Mouse (Mus musculus) limb, embryonic 11.5 days (tissue): ENCODE results near the gene Zcchc24. TPM values are rescaled to one million over a fixed set of nuclear protein-coding genes. Genes with fewer than 3 reads are reported as not detected.
A peak's percentile ranks its signal among the peaks of the same experiment; 100 is the strongest.

ENCODE experiments used
- ATAC-seq: fragments of 200-750 bp; cut with Nextera tagmentation; 2 replicates; pipeline ENCODE4 v1.8.0; 2017; ENCODE audit warnings: low read depth; ENCODE audit not compliant: insufficient number of reproducible peaks, low FRiP score, low TSS enrichment
- DNase-seq: peaks from one replicate; pipeline ENCODE4 v3.0.0-alpha.2; 2015; ENCODE audit warnings: low spot score
- H3K27ac ChIP-seq: fragments of 300-500 bp; sonication (generic); replicated peaks from 2 replicates; pipeline ENCODE4 v1.5.1; 2014; ENCODE audit warnings: low read depth, mild to moderate bottlenecking, low read length
- H3K27me3 ChIP-seq: fragments of 300-500 bp; sonication (generic); 2 replicates; pipeline ENCODE4 v1.6.1; 2014; ENCODE audit warnings: mild to moderate bottlenecking, low read length, mixed read lengths; ENCODE audit not compliant: control insufficient read depth, insufficient read depth
- H3K36me3 ChIP-seq: fragments of 300-500 bp; sonication (generic); 2 replicates; pipeline ENCODE4 v1.6.1; 2014; ENCODE audit warnings: mild to moderate bottlenecking, low read length, moderate library complexity, mixed read lengths; ENCODE audit not compliant: control insufficient read depth, insufficient read depth
- H3K4me1 ChIP-seq: fragments of 300-500 bp; sonication (generic); 2 replicates; pipeline ENCODE4 v1.6.1; 2014; ENCODE audit warnings: low read length, mixed read lengths; ENCODE audit not compliant: control insufficient read depth, insufficient read depth
- H3K4me2 ChIP-seq: fragments of 300-500 bp; sonication (generic); 2 replicates; pipeline ENCODE4 v1.6.1; 2014; ENCODE audit warnings: low read depth, mild to moderate bottlenecking, moderate library complexity; ENCODE audit not compliant: severe bottlenecking
- H3K4me3 ChIP-seq: fragments of 300-500 bp; sonication (generic); 2 replicates; pipeline ENCODE4 v1.5.1; 2014; ENCODE audit warnings: low read depth, low read length
- H3K9ac ChIP-seq: fragments of 300-500 bp; sonication (generic); 2 replicates; pipeline ENCODE4 v1.6.1; 2014; ENCODE audit warnings: mild to moderate bottlenecking, low read length
- H3K9me3 ChIP-seq: fragments of 300-500 bp; sonication (generic); 2 replicates; pipeline ENCODE4 v1.6.1; 2016; ENCODE audit warnings: low read length; ENCODE audit not compliant: control insufficient read depth
- WGBS: fragments of 180-500 bp; shearing (Covaris S2); extraction: QIAGEN DNeasy Blood & Tissue Kit; methylation state at CpG from one replicate; pipeline ENCODE4 v1.1.7; 2014; 5-methylcytosine and 5-hydroxymethylcytosine counted together
- polyA plus RNA-seq: library from polyadenylated mRNA; unstranded; fragments of >200 nt; fragmentation: Nextera tagmentation; extraction: Ambion mirVana; gene quantifications from 2 replicates; pipeline ENCODE4 v1.2.1, GENCODE M21; 2014

Gene Zcchc24
- polyA plus RNA-seq, 1 experiment from 2014 or later: 19.5 TPM

DNA sequence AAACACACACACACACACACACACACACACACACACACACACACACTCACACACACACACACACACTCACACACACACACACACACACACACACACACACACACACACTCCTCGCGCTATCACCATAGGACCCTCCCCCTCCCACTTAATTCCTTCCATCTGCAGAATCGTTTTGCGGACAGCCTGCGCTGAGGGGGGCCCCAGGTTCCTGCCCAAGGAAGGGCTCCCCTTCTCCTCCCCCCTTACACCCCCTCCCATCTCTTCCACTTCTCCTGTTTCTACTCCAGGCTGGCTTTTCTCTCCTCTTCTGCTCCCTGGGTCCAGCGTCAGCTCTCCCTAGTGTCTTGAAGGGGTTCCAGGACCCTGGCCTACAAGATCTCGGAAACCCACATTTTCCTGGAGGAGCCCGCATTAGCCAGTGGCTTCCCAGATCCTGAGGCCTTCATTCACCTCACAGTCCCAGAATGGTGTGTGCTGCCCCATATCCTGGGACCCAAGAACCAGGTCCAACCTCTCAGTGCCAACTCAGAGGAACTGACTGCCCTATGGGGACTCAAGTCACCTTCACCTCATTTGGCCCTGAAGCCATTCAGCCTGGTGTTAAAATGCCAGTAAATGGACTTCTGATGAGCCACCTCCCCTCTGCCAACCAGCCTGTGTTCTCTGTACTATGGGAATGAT is 927 bp upstream of the Zcchc24 start:
- Histone ChIP-seq H3K9ac (no peak overlapping the region; the same call in 1 of the 2 replicates), H3K4me3 (no peak overlapping the region)

DNA sequence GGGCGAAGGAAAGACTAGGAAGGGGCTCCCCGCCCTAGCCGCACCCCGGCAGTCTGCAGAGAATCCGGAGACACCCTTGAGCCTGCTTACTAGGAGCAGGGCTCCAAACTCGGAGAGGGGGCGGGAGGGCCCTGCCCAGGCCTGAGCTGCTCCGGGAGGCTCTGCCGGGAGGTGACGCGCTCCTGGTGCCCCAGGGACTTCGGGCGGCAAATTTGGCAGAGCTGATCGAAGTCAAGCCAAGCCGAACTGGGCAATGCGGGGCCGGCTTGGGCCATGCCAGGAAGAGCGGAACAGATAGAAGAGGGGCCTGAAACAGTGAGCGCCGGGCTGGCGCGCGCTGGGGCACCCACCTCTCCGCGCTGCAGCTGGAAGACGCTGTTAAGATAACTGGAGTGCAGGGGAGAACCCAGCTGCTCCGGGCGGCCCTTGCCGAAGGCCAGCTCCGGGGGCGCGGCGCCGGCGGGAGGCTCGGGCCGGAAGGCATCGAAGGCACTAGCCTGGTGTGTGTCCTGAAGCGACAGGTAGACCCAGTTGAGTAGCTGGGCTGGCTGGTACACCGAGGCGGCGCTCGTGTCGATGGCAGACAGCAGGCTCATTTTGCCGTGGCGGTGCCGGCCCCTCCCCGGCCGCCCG is 462 bp downstream of the Zcchc24 start:
- no peaks in the 10 kb centered on the region for H3K27me3 ChIP-seq
- under 1% methylated on average over 50 of the region's 50 CpGs for whole genome bisulfite sequencing
- DNase-seq: peak; percentile 74
- H3K9me3 ChIP-seq: no peaks in the 10 kb centered on the region
- peak overlapping the region; percentile 74 for H3K4me3 ChIP-seq
- peak overlapping the region; percentile 84 for H3K27ac ChIP-seq
- peak; percentile 9; the same call in 1 of the 2 replicates for ATAC-seq
- H3K9ac ChIP-seq: peak overlapping the region; percentile 74
- H3K4me2 ChIP-seq: peak overlapping the region; percentile 97
- H3K4me1 ChIP-seq: peaks cover 34% of the 10 kb centered on the region
- no peaks in the 10 kb centered on the region for H3K36me3 ChIP-seq

More for the DNA sequence above, 927 bp upstream of the Zcchc24 start:
- H3K4me2 ChIP-seq: peak overlapping the region; percentile 97
- WGBS: 9% methylated on average over 8 of the region's 8 CpGs
- H3K36me3 ChIP-seq: no peaks in the 10 kb centered on the region
- peak overlapping the region; percentile 59; the same call in 1 of the 2 replicates for H3K27ac ChIP-seq
- DNase-seq (peak; percentile 74), ATAC-seq (peak; percentile 49)
- H3K27me3 ChIP-seq: no peaks in the 10 kb centered on the region
- peaks cover 41% of the 10 kb centered on the region for H3K4me1 ChIP-seq
- H3K9me3 ChIP-seq: no peaks in the 10 kb centered on the region

DNA sequence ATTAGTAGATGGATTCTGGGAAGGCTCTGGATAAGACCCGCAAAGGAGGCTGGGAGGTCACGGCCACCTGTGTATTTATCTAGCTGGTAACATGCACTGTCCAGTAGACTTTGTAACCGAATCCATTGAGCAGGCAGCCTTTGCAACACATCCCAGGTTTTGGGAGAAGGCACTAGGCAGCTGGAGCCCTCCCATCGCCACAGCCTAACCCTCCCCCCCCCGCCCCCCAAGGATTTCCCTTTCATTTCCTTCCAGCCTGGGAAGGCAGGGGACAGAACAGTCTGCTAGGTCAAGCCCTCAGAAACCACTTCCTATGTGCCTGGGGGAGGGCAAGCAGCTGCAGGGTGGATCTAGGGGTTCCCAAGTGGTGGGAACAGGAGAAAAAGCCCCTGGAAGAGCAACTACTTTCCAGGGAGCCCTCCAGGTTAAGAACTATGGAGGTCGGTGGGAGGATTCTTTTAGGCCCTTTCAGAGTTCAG is 1.1 kb downstream of the Zcchc24 start:
- no peak for DNase-seq
- H3K4me2 ChIP-seq: peak overlapping the region; percentile 97
- peak overlapping the region; percentile 74 for H3K4me3 ChIP-seq
- peaks cover 34% of the 10 kb centered on the region for H3K4me1 ChIP-seq
- peak overlapping the region; percentile 74 for H3K9ac ChIP-seq
- peak overlapping the region; percentile 84; the same call in 1 of the 2 replicates for H3K27ac ChIP-seq
- no peaks in the 10 kb centered on the region for H3K27me3 ChIP-seq
- no peak for ATAC-seq
- 21% methylated on average over 6 of the region's 6 CpGs for WGBS
- no peaks in the 10 kb centered on the region for H3K36me3 ChIP-seq
- no peaks in the 10 kb centered on the region for H3K9me3 ChIP-seq

DNA sequence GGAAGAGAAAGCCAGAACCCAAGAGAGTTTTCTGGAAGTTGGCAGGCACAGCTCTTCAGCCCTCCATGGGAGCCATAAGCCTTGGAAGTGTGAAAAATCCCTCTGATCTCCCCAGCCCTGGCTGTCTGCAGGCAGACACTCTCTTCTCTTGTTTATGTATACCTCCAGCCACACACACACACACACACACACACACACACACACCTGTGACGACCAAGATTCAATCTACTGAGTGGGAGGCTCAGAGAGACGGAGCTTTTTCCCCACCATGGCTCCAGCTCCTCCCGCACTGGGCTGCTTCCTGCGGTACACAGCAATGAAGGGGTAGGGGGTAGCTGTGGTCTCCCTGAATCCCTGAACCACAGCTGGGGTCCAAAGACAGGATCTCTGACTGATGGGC is 2.4 kb downstream of the Zcchc24 start:
- WGBS: 45% methylated on average over 4 of the region's 4 CpGs
- Histone ChIP-seq H3K27me3 (no peaks in the 10 kb centered on the region), H3K4me2 (peak overlapping the region; percentile 97), H3K9ac (no peak overlapping the region; the same call in 1 of the 2 replicates), H3K4me3 (no peak overlapping the region), H3K27ac (no peak overlapping the region), H3K4me1 (peaks cover 34% of the 10 kb centered on the region), H3K9me3 (no peaks in the 10 kb centered on the region), H3K36me3 (no peaks in the 10 kb centered on the region)
- DNase-seq (no peak), ATAC-seq (no peak)

DNA sequence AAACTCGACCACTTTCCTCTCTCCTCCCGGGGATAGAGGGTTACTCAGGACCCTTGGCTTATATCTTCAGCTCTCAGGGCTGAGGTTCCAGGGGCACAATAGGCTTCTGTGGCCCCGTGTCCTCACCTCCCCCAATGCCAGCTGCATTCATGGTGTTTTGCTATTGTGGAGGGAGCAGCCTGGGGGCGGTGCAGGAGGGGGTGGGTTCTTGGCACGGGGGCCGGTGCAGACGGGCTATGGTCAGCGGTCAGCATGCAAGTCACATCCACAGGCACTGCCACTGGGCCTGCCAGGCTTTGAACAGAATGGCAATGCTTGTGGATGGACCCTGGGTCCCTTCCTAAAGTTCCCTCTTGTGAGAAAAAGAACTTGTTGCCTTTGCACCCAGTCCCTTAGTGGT is 2.9 kb downstream of the Zcchc24 start:
- H3K36me3 ChIP-seq: no peaks in the 10 kb centered on the region
- WGBS: 54% methylated on average over 8 of the region's 8 CpGs
- H3K27ac ChIP-seq: no peak overlapping the region
- no peaks in the 10 kb centered on the region for H3K27me3 ChIP-seq
- ATAC-seq (no peak), DNase-seq (no peak)
- no peak overlapping the region for H3K9ac ChIP-seq
- H3K4me2 ChIP-seq: peak overlapping the region; percentile 97; the same call in 1 of the 2 replicates
- H3K9me3 ChIP-seq: no peaks in the 10 kb centered on the region
- no peak overlapping the region for H3K4me3 ChIP-seq
- peaks cover 34% of the 10 kb centered on the region for H3K4me1 ChIP-seq

DNA sequence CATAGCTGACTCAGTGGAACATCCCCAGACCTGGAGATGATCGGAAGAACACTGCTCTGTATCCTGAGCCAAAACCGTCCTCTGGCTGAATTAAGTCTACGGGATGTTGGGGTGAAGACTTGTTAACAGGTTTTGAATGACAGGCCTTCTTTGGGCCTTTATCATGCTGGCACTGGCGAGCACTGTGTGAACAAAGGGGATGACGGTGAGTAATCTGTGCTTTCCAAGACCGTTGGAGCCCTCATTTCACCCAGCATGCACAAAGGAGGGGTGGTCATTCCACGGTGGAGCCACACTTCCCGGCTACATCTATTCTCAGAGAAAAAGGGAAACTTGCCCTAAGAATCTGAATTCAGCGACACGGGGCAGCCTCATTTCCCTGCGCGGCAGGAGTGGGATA is 3.7 kb downstream of the Zcchc24 start:
- Histone ChIP-seq H3K4me1 (peaks cover 32% of the 10 kb centered on the region), H3K9me3 (no peaks in the 10 kb centered on the region), H3K27ac (no peak overlapping the region), H3K9ac (no peak overlapping the region), H3K36me3 (no peaks in the 10 kb centered on the region), H3K27me3 (no peaks in the 10 kb centered on the region), H3K4me3 (no peak overlapping the region), H3K4me2 (no peak overlapping the region)
- DNase-seq (no peak), ATAC-seq (no peak)
- WGBS: 77% methylated on average over 12 of the region's 12 CpGs

DNA sequence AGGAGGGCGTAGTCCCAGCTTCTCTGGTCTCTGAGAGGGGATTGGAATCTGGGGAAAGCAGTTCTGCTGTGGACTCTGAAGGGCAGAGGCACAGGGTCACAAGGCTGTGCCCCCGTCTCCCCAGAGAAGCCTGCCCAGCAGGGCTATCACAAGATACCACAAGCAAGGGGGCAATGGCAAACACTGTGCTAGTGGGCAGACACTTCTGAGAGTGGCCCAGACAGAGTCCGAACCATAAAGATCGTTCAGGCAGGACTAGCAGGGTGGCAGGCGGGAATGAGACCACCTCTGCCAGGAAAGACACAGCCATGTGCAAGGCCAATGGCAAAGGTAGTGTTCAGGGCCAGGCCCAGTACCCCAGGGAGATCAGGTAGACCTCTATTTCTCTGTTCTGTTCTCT is 7.7 kb downstream of the Zcchc24 start:
- no peak for DNase-seq
- Histone ChIP-seq H3K27ac (no peak overlapping the region), H3K4me2 (no peak overlapping the region), H3K9ac (no peak overlapping the region), H3K9me3 (no peaks in the 10 kb centered on the region), H3K4me3 (no peak overlapping the region), H3K36me3 (no peaks in the 10 kb centered on the region), H3K27me3 (no peaks in the 10 kb centered on the region), H3K4me1 (peaks cover 29% of the 10 kb centered on the region)
- ATAC-seq: no peak
- 96% methylated on average over 5 of the region's 5 CpGs for WGBS

DNA sequence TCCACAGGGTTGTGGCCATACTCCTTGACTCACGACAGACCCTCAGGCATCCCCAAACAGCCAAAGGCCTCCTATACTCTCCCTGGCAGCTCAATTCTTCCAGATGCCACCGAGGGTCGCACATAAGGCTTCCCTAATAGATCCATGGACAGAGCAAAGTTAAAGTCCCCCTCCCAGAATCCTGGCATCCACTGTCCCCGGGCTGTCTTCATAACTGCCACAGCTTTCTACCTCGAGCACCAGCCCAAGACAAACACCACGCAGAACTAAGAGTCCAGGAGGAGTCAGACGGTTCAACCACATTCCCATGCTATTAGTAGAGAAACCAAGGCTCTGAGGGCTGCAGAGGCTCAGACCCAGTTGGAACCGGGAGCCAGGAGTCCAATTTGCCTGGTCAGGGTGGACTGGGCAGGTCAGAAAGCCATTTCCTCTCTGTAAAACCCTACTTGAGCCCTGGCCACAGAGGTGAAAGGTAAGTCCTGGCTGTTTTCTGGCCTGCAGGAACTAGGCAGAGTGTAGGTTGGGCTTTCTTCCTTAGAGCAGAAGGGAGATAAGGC is 8.8 kb downstream of the Zcchc24 start:
- Histone ChIP-seq H3K27ac (no peak overlapping the region), H3K27me3 (no peaks in the 10 kb centered on the region), H3K9ac (no peak overlapping the region), H3K4me1 (peaks cover 22% of the 10 kb centered on the region), H3K9me3 (no peaks in the 10 kb centered on the region), H3K4me3 (no peak overlapping the region), H3K4me2 (no peak overlapping the region), H3K36me3 (peaks cover under 1% of the 10 kb centered on the region; the same call in 1 of the 2 replicates)
- no peak for DNase-seq
- no peak for ATAC-seq
- 52% methylated on average over 8 of the region's 8 CpGs for WGBS
